Mouse (Mus musculus): Measurements from ENCODE around the gene Klc1. TPM values are rescaled to one million over a fixed set of nuclear protein-coding genes. Genes with fewer than 3 reads are reported as not detected.

The Klc1 gene
- total RNA-seq, 2 experiments from 2014 or later = 159 to 169 TPM

DNA sequence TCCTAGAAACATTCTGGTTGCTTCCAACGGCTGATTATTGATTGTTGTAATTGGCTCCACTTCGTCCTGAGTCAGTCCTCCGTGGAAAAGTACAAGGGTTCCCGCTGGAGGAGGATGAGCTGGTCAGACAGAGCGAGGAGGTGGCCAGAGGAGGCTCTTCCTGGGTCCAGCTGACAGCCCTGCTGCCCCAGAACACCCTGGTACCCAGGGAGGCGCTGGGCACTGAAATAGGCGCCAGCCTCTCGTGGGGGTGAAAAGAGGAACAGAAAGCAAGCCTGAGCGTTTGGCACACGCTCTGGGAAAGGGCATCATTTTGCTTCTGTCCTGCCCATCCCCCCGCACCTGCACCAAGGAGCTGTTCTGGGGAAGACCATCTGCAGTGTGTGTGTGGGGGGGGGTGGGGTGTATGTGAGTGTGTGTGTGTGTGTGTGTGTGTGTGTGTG is 14.6 kb upstream of the Klc1 start:
- DNase-seq = no peak

DNA sequence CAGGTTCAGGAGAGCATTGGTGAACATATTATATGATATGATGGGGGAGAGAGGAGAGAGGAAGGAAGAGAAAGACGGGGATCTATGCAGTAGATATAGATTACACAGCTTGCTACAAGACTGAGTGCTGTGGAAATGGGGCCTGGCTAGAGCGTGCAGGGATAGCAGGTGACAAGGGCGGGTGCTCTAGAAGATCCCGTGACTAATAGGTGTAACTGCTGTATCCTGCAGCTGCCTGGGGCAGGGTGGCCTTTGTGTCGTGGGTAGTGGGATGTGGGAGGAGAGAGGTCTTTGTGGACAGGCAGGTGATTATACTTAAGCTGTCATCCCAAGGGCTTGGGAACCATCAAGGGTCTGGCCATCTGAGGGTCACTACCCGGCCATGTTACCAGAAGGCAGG is 13.4 kb upstream of the Klc1 start:
- no peak for DNase-seq

DNA sequence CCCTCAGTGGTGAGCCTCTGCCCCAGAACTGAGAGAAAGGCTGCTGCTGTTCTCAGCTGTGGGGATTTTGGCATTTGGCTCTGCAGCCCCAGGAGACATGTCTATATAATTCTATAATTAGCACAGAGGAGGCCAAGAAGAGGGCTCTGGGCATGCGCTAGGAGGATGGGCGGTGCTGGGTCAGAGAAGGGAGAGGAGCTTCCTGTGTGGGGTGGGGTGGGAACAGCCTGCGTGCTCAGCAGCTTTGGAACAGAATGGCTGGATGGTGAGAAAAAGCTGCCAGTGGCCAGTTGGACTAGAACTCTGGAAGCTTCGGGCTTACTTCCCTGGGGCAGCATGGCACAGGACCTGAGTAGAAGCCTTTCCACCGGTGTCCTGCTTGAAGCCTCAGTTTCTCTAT is 12.6 kb upstream of the Klc1 start:
- peak; percentile 90 for DNase-seq

DNA sequence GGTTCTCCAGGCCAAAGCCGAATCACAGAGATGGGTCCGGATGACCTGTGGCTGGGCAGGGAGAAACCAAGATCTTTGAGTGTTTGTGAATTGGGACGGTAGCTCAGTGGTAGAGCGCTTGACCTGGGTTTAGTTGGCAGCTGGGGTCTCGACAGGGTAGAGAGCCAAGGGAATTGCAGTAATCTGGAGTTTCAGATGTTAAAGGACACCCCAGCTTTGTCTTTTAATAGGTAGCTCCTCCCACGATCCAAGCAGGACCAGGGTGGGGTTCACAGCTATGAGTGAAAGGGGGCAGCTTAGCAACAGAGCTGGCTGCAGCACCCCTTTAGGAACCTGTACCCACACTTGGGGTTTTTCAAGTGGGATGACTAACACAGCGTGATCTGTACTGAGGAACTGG is 11.2 kb upstream of the Klc1 start:
- DNase-seq = no peak

DNA sequence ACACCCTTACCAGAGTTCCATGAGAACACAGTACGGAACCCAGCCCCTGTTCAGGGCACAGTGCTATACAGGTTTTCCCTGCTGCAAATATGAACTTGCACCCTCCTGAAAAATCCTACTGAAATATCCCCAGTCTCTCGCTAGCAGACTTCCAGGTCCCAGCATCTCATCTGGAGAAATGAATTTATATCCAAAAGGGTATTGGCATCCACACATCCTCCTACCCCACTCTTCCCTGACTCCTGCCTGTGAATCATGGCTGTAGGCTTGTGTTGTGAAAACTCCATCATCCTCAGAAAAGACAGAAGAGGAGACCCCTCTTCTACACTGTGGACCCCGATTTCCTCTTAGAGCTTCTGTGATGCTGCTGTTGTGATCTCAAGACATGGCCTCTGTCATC is 7.9 kb upstream of the Klc1 start:
- no peak for DNase-seq

DNA sequence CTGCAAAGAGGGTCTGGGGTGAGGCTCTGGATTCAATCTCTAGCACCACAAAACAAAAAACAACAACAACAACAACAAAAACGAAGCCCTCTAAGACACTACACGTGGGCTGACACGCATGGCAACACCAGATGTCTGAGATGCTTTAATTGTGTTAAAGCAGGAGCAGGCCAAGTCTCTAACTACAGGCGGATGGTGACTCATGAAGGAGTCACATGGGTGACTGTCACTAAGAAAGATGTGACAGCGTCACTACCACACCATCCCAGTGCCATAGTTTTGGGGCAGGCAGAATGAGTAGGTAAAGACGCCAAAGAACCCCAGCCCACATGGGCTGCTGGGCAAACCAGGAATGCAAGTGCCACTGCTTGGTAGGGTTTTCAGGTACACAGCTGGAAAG is 6.2 kb upstream of the Klc1 start:
- DNase-seq = no peak

DNA sequence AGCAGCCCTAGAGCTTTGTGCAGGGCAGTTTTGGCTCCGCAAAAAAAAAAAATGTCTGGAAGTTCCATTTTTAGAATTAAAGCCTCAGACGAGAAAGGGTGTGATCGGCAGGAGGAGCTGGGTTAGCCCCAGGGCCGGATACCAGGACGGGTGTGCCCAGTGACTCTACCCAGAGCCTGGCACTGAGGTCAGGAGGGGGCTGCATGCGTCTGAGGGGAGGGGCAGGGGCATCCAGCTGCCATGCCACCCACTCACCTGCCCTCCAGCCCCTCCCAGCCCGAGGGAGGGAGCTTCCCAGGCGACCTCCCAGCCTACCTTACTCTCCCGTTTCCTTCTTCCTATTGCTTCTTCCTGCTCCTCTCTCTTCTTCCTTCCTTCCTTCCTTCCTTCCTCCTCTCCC is 5.3 kb upstream of the Klc1 start:
- no peak for DNase-seq

DNA sequence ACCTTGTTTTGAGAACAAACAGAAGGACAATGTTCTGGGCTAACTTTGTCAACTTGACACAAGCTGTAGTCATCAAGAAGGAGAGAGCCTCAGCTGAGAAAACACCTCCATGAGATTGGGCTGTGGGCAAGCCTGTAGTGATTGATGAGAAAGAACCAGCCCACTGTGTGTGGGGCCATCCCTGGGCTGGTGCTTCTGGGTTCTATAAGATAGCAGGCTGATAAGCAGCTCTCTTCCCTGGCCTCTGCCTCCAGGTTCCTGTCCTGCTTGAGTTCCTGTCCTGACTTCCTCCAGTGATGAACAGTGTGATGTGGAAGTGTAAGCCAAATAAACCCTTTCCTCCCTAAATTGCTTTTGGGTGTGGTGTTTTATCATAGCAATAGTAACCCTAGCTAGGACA is 3.9 kb upstream of the Klc1 start:
- no peak for DNase-seq

DNA sequence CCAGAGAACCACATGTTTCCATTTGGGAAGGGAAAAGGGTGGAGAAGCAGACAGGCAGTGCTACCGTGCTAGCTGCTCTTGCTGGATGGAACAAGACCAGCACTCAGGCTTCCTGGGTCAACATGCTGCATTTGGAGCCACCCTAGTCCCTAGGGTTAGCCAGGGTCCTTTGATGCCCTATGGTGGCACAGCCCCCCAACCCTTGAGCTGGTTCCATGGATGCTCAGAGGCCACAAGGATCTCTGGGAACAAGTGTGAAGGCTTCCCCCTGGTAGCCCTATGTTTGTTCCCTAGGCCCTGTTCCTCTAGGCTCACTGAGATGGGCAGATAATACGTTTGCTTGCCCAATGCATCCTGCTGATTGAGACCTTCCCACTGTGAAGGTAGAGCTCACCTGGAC is 3.4 kb upstream of the Klc1 start:
- no peak for DNase-seq

DNA sequence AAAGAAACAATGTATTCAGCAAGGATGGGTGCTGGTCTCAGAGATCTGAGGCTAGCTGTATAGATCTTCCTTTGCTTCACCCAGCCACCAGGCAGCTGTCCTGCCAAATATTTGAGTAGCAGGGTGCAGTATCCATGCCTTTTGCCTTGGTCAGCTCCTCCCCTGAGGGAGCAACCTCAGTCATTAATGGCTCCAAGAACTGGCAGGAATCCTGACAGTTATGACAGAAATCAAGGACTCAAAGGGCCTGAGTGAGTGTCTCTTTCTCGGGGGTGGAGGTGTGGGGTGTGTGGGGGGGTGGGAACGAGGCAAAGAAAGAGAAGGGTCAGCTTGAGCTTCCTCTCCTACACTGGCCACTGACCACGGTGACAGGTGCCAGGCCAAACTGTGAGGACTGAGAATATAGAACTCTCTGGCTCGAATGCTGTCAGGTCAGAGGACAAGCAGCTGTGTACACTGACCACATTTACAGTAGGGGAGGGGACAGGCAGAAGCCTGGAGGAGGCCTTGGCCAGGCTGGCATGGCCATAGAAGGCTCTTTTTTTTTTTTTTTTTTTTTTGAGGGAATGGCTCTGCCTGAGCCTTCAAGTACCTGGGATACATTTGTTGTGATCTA is 2.5 kb upstream of the Klc1 start:
- DNase-seq = no peak

DNA sequence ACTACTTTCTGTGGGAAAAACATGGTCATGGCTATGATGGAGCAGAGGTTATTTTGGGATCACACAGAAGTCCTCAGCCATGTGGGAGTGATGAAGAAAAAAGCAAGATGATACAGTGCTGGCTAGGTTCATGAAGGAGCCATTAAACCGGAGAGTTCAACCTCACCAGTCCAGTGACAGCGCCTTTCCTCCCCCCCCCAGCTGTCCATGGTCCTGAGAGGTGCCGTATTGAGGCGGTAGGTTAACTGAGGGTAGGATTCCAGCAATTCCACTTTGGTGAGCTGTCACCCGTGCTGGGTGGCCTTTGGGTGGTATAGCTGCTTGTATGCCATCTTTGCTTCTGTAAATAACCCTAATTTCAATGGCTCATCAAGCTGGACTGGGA is 2.0 kb upstream of the Klc1 start:
- no peak for DNase-seq

DNA sequence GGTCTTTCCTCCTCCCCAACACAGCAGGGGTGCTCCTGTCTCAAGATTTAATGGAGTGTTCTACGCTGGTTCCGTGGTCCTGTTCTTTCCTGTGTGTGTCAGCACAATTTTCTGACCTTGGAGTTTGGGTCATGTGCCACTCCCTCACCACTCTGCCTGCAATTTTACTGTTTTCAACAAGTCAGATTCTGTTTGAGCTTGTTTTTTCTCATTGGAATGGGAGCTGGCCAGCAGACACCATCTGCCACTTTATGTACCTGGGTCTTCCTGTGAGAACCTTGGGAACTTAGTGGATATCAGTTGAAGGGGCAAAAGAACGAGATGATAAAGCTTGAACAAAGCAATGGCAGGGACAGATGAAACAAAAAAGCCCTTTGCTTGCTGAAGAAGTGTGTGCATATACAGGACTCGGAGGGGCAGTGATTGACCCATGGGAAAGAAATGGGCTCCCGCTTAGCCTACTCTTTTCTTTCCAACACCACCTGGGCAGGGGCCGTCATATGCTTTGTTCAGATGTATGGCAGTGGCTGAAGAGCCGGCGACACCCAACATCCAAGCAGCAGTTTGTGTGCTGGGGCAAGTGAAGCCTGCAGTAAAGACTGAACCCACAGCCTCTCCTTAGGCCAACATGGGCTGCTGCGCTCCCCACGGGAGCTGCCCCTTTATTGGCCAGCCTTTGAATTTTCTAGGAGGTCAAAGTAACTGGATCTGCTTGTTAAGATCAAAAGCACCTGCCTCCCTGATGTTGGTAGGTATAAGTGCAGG is 906 bp upstream of the Klc1 start:
- DNase-seq = no peak

DNA sequence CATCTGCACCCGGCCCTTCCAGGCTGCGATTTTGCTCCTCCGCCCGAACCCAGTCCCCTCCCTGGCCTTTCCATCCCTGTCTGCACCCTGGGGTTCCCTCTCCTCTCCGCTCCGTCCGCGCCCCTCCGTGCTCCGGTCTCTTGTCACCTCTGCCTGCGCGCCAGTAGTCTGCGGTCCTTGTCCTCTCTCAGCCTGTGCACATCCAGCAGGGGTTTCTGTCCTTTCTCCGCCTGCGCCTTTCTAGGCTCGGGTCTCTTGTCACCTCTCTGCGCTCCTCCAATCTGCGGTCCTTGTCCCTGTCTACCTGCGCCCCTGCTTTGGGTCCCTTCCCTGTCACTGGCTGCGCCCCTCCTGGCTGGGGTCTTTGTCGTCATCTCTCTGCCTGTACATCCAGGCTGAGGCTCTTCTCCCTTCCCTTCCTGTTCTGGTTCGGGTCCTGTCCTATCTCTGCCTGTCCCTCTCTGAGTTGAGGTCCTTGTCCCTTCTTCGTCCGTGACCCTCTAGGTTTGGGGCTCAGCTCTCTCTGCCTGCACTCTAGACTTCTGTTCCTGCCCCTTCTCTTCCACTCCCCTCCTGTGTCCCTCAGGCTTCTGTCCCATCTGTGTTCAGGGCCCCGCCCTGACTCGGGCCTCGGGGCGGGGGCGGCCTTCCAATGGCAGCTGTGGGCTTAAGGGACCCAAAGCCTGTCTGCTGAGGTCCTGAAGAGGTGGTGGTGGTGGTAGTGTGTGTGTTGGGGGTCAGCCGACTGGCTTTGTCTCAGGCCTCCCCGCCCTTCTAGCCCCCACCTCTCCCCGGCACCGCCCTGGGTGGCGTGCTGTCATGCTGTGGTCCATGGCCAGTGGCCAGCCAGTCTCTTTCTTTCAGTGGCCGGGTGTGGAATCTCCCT is 770 bp downstream of the Klc1 start:
- DNase-seq = peak; percentile 84

DNA sequence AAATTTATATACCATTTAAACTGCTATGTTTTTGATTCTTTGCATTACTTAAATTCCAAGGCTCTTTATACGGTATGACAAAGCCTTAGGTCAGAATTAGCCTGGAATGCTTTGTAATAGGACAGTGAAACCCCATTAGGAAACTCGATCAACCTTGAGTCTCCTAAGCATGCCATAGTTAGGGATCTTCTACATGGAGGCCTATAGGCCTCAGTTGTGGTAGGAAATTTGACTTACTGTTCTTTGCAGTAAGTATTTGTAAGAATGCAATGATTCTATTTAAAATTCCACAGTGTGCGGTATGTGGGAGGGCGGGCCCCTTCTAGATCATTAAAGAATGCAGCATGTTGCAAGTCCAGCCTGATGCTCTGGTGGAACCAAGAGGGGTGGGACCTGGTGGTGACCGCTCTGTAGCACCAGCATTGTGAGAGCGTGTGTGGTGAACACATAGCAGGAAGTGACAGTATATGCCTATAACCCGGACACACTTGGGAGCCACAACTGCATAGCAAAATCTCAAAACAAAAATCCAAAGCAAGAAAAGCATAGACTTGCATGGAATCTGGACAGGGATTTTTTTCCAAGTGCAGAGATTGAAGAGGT is 1.8 kb downstream of the Klc1 start:
- no peak for DNase-seq

DNA sequence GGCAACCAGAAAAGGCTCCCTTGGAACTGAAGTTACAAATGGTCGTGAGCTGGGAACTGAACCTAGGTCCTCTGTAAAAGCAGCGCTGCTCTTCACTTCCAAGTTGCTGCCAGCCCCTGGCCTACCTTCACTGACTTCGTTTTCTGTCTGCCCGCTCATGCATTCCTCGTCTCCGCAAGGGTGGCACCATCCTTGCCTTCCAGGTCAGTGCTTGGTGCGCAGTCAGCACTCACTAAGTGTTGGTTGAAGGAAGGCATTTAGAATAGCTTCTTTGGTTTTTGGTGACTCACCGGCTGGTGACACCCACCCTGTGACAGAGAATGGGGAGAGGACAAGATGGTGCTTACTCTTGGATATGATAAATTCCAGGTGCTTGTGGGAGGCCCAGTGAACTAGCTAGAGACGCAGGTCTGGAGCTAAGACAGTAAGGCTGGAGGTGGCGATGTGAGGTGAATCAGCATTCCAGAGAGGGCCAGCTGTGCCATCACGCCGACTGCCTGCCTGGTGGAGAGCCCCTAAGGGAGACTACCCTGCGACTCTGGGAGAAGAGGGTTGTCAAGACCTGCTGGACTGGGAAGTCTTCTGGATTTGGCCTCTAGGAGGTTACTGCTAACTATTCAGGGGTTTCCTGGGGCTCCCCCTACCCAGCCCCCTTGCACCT is 4.1 kb downstream of the Klc1 start:
- DNase-seq = no peak

DNA sequence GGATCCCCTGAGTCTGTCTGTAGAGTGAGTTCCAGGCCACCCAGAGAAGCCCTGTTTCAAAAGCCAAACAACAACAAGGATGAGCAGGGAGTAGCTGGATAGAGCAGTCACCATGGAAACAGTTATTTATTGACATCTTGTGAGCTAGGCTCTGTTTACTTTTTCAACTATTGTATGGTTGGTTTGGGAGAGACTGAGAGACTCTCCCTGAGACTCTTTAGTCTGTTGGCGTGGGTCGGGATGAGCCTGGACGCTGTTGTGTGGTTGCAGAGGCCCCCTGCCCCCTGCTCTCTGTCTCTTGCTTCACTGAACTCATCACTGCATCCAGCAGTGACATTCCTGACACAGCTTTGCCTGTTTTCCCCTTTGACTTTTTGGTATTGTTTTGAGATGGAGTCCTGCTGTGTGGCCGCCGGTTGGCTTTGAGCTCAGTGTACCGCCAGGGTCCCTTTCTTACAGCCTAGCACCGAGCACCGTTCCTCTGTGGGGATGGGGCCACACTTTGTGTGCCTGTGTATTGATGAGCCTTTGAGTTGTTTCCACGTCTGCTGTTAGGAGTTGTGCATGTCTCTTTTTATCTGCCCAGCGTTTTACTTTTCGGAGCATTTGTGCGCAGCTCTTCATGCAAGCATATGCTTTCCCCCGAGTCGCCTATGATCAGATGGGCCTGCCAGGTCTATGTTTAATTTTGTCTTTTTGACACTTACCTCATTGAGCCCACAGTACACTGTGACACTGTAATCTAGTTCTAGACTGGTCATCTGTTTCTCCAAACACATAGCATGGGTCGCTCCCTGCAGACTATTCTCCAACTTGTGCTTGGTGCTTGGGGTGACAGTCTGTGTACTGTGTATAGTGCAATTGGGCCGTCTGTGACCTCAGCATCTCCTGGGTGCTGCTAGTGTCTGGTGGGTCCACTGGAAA is 7.9 kb downstream of the Klc1 start:
- DNase-seq = no peak

DNA sequence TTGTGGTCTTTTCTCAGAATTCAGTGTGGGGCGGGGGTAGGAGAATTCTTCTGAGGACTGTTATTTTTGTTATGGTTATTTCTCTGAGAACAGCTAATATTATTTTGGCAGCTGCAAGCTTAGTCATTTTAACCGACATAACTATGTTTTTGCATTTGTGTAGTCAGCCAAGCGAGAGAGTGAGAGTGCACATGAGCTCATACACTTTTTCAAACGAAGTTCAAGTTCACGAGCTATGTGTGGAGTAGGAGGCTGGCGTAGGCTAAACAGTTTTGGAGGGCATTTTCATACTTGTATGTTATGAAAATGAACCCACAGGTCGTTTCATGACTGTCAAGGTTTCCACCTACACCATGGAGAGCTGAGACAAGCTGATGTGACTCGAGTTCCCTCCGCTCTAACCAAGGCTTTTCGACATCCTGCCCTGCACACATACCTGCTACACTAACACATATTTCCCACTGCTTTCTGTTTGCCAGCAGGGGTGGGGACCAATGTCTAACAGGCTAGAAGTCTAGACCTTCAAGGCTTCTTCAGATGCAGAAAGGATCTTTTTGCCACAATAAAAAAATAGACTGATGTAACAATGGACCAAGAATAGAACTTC is 9.8 kb downstream of the Klc1 start:
- DNase-seq = no peak

DNA sequence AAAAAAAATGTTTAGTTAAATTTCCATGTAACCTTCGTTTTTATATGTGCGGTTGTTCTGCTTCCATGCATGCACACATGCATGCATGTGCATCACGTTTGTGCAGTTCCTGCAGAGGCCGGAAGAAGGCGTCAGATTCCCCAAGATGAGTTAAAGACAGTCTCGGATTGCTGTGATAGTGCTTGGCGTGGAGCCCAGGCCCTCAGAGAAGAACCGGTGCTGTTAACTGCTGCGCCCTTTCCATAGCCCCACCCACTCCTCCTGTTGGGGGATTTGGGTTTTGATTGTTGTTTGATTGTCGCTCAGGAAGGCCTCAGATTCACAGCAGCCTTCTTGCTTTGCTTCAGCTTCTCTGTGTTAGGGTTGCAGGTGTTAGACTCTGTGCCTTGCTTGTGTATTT is 10.7 kb downstream of the Klc1 start:
- peak; percentile 78 for DNase-seq

DNA sequence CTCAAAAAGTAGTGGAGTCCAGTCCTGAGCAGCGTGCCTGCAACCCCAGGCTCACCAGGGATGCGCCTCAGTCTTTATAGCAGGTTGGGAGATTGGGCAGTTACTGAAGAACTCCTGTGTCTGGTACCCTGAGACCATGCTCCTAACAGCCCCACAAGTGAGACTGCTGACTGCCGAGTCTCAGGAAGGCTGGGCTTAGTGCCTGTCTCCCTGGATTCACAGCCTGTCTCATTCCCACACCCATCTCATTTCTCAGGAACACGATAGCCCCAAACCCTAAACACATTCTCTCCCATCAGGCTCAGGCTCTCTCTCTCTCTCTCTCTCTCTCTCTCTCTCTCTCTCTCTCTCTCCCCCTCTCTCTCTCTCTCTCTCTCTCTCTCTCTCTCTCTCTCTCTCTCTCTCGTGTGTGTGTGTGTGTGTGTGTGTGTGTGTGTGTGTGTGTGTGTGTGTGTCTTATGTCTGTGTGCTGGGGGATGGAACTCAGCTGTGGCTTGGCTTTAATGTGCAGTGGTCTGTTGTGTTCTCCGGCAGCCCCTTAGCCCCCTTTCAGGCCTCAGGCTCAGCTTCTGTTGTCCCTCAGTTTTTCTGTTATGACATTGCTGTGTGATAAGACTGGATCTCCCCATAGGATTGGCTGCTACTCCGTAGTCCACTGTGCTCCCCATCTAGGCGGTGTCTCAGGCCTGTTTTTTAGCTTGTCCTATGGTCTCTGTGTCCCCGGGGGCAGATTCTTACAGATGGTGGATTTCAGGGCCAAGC is 11.3 kb downstream of the Klc1 start:
- no peak for DNase-seq

DNA sequence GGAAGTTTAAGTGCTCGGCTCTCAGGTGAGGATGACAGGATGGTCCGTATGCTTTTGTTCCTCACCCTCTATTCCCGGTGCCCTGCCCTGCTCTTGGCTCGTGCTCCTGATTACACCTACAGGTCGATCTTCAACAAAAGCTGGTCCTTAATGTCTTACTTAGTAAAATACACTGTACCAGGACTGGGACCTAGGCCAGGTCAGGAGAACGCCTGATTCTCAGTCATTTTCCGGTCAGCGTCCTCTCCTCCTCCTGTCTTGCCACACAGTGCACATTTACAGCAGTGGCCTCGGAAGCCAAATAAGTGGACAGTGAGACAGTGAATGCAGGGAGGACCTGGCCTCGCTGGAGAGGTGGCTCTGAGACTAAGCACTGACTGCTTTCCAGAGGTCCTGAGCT is 12.0 kb downstream of the Klc1 start:
- DNase-seq = no peak

Measured in heart, postnatal 4 days (tissue).